Mouse (Mus musculus) brown adipose tissue, adult 24 weeks (tissue): ENCODE data around the gene Gm17606. TPM values are rescaled to one million over a fixed set of nuclear protein-coding genes. Genes with fewer than 3 reads are reported as not detected.

ENCODE experiments used
- H3K27ac ChIP-seq: fragments of 200-500 bp; replicated peaks from 2 replicates; pipeline ENCODE4 v1.5.1; 2012; ENCODE audit warnings: low read depth, mild to moderate bottlenecking, low read length
- H3K4me1 ChIP-seq: fragments of 200-500 bp; 2 replicates; pipeline ENCODE4 v1.6.1; 2012; ENCODE audit warnings: low read length, mixed read lengths; ENCODE audit not compliant: control insufficient read depth, insufficient read depth, insufficient read length
- H3K4me3 ChIP-seq: fragments of 200-500 bp; 2 replicates; pipeline ENCODE4 v1.5.1; 2012; ENCODE audit warnings: low read depth, mild to moderate bottlenecking, low read length, moderate library complexity; ENCODE audit not compliant: insufficient read depth
- polyA plus RNA-seq: library from polyadenylated mRNA; stranded (reverse); fragments of >200 nt; gene quantifications from 2 replicates; pipeline ENCODE4 v1.2.4, GENCODE M21; 2012; ENCODE audit not compliant: missing spikeins, insufficient read depth, insufficient read length

Gm17606 gene
- not detected in 2 replicates for polyA plus RNA-seq

- Histone ChIP-seq H3K4me1 (no peaks in the 10 kb centered on the region), H3K4me3 (peak within 1 kb of the TSS; percentile 68), H3K27ac (no peak within 1 kb of the TSS)
Measured at GRCm38 (mm10) chr14:54640946-54641304, at the start of gene Gm17606. TSS of gene Gm17606 (plus strand) at chr14:54640952.

DNA sequence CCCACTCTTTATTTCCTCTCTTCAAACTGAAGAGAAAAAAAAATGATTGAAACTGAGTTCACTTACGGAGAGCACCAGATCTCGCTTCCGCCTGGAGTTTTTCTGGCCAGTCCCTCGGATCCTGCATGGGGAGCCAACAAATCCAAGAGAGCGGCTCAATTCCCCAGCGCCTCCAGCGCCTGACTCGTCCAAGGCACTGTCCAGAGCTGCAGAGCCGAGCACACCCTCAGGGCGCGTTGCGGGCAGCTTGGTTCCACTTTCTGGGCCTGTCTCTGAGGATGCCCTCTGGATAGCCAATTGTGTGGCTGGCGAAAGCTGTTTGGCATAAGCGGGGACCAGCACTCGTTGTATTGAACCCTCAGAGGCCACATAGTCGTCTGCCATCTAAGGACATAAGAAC lies 49.7 kb upstream of the Gm17606 start:
- no peak overlapping the region for H3K27ac ChIP-seq
- no peak overlapping the region for H3K4me3 ChIP-seq
- 0 out of 2 replicates have a peak, but pooled peaks cover 2% of the 10 kb centered on the region for H3K4me1 ChIP-seq

GRCm38 (mm10) chr14:54592319-54592934 lies 48.3 kb upstream of the Gm17606 start:
- Histone ChIP-seq H3K4me1 (0 out of 2 replicates have a peak, but pooled peaks cover 2% of the 10 kb centered on the region), H3K27ac (no peak overlapping the region; the same call in 1 of the 2 replicates), H3K4me3 (no peak overlapping the region)

GRCm38 (mm10) chr14:54594055-54594454 lies 46.7 kb upstream of the Gm17606 start:
- H3K27ac ChIP-seq, result no peak overlapping the region
- H3K4me3 ChIP-seq, result no peak overlapping the region
- H3K4me1 ChIP-seq, result 0 out of 2 replicates have a peak, but pooled peaks cover 2% of the 10 kb centered on the region

GRCm38 (mm10) chr14:54594631-54595414 lies 45.9 kb upstream of the Gm17606 start:
- Histone ChIP-seq H3K4me3 (no peak overlapping the region), H3K27ac (no peak overlapping the region), H3K4me1 (0 out of 2 replicates have a peak, but pooled peaks cover 2% of the 10 kb centered on the region)

GRCm38 (mm10) chr14:54597084-54597483 lies 43.7 kb upstream of the Gm17606 start:
- H3K4me3 ChIP-seq, result no peak overlapping the region
- H3K4me1 ChIP-seq, result no peaks in the 10 kb centered on the region
- H3K27ac ChIP-seq, result no peak overlapping the region

GRCm38 (mm10) chr14:54601601-54602000 lies 39.2 kb upstream of the Gm17606 start:
- Histone ChIP-seq H3K4me1 (0 out of 2 replicates have a peak, but pooled peaks cover 2% of the 10 kb centered on the region), H3K27ac (no peak overlapping the region), H3K4me3 (no peak overlapping the region)

DNA sequence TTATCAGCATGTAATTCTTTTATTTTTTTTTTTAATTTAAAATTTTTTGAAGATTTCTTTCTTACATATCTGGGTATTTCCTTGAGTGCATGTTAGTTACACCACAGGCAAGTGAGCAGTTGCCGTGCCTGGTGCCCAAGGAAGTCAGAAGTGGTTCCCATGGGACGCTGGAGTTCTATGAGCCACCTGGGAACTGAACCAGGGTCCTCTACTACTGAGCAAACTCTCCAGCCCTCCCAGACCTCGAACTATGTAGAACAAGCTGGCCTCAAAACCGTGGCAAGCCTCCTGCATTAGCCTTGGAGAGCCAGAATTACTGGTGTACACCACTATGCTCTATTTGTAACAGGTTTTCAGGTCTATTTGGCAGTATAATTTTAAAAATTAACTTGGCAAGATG lies 38.1 kb upstream of the Gm17606 start:
- Histone ChIP-seq H3K4me3 (peak overlapping the region; percentile 78), H3K4me1 (0 out of 2 replicates have a peak, but pooled peaks cover 2% of the 10 kb centered on the region), H3K27ac (no peak overlapping the region)

DNA sequence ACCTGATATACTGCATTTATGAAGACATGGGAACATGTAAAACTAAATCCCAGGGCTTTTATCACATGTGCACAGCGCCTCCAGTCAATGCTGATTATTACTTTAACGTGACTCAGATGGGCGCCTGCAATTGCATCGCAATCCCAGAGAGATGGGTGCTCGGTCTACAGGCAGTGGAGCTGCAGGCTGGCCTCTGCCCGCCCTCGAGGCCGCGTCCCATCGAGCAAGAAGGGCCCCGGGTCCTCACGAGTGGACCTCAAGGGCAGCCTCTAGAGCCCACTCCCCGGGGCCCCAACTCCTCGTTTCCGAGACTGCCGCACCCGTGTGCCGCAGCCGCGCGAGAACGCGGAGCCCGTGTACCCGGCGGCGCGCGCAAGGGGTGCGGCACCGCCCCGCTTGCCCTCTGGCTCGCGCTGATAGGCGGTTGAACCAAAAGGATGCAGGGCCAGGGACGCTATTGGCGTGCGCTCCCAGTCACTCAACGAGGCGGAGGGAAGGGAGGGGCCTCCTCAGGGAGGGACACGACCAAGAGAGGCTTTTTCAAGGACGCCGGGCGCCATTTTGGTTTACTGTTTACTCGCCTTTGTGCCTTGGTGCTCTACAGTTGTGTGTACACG lies 37.6 kb upstream of the Gm17606 start:
- Histone ChIP-seq H3K4me1 (0 out of 2 replicates have a peak, but pooled peaks cover 2% of the 10 kb centered on the region), H3K4me3 (peak overlapping the region; percentile 78), H3K27ac (peak overlapping the region; percentile 95)

DNA sequence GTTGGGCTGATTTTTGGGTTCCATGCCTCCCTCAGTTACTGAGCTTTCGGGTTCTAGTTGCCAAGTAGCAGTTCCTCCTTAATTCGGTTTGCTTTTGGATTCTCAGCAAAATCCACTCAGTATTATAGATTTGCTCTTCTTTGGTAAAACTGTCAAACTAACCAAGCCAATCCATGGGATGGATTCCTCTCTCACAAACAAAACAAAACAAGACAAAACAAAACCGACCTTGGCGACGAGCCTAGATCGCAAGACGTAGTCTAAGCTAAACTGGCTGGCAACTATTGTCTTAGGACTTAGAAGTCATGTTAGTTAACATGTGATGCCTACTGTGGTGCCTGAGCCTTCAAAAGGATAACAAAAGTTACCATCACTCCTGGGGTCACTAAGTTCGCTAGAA lies 37.1 kb upstream of the Gm17606 start:
- peak overlapping the region; percentile 60 for H3K4me3 ChIP-seq
- 0 out of 2 replicates have a peak, but pooled peaks cover 2% of the 10 kb centered on the region for H3K4me1 ChIP-seq
- H3K27ac ChIP-seq, result peak overlapping the region; percentile 95

- Histone ChIP-seq H3K27ac (peak within 1 kb of the TSS; percentile 64), H3K4me1 (0 out of 2 replicates have a peak, but pooled peaks cover 2% of the 10 kb centered on the region), H3K4me3 (peak within 1 kb of the TSS; percentile 87)
Measured at GRCm38 (mm10) chr14:54605752-54606321, 34.9 kb upstream of the Gm17606 start, which contains the start of gene 4931414P19Rik. TSS of gene 4931414P19Rik (minus strand) at chr14:54605993.

- no peak overlapping the region for H3K4me3 ChIP-seq
- no peak overlapping the region for H3K27ac ChIP-seq
- 0 out of 2 replicates have a peak, but pooled peaks cover 2% of the 10 kb centered on the region for H3K4me1 ChIP-seq
Measured at GRCm38 (mm10) chr14:54607226-54607625, 33.5 kb upstream of the Gm17606 start.

DNA sequence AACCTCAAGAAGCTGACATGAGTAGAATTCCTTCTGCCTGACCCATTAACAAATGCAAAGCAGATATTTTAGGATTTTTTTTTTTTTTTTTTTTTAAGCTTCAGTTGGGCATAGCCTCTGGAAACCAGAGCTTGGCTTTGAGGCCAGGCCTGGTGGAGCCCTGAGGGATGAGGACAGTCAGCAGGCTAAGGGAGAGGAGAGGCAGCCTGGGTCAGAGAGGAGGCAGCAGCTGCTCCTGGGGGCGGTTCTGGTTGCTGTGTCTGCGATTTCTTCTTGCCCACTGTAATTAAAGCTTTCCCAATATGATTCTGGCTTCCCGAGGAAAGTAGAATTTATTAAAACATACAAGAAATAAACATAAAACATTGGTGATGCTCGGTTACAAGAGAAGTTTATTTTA lies 31.5 kb upstream of the Gm17606 start:
- Histone ChIP-seq H3K4me3 (no peak overlapping the region), H3K4me1 (0 out of 2 replicates have a peak, but pooled peaks cover 2% of the 10 kb centered on the region), H3K27ac (no peak overlapping the region)

- no peak overlapping the region for H3K4me3 ChIP-seq
- 0 out of 2 replicates have a peak, but pooled peaks cover 2% of the 10 kb centered on the region for H3K4me1 ChIP-seq
- no peak overlapping the region for H3K27ac ChIP-seq
Measured at GRCm38 (mm10) chr14:54609962-54610361, 30.8 kb upstream of the Gm17606 start.

DNA sequence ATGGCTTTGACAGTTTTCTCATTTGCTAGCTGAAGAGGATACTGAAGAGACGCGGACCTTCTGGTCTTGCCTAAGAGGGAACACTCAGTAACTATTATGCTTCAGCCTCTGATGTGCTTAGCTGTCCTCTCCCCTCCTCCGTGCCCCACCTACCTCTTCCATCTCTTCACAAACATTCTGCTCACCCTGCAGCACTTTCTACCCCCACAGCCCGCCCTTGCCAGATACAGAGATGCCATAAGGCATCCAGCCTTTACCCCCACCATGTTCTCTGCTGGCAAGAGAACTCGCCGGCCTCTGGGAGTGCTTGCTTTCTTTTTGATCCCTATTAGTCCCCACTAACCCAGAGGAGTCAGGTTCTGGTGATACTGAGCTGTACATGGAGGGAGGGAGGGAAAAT lies 30.1 kb upstream of the Gm17606 start:
- Histone ChIP-seq H3K4me1 (0 out of 2 replicates have a peak, but pooled peaks cover 2% of the 10 kb centered on the region), H3K4me3 (no peak overlapping the region)

More for the DNA sequence above, 30.1 kb upstream of the Gm17606 start:
- H3K27ac ChIP-seq, result no peak overlapping the region
